Mouse (Mus musculus) stomach, postnatal 0 days (tissue): ENCODE results near the gene Lrp11.

Source experiments
- CTCF ChIP-seq: IDR thresholded peaks from 2 replicates; pipeline ENCODE4 v1.5.1; 2016; ENCODE audit warnings: antibody characterized with exemption, low read depth, mild to moderate bottlenecking, moderate library complexity
- EP300 ChIP-seq: optimal IDR thresholded peaks from 2 replicates; pipeline ENCODE3; 2016; ENCODE audit warnings: antibody characterized with exemption

- TF ChIP-seq CTCF (peak; percentile 65), EP300 (no peak)
Observed at GRCm38 (mm10) chr10:7578002-7578401, 11.6 kb upstream of the Lrp11 start.
